Mouse (Mus musculus) cerebellum, adult 9-11 months (tissue): Measurements from ENCODE around the gene Chrne.

Experiments used
- DNase-seq: peaks from one replicate; pipeline ENCODE4 v3.0.0; 2022

The Chrne gene

DNA sequence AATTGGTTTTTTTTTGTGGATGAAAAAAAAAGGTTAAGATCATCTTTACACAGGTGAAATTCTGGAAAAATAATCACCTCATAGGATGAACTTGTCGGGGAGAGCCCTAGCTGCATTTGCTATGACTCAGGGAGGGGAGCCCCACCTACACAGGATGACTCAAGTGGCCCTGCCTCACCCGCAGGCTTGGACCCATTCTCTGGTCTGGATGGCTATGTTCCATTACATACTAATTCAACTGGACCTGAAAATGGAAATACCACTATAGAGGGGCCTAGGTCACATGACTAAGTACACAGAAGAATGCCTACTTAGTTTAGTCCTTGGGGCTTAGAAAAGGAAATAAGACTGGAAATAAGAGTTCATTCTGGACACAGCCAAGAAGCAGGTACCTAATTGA, 32.4 kb upstream of the Chrne start:
- DNase-seq = peak; percentile 39

DNA sequence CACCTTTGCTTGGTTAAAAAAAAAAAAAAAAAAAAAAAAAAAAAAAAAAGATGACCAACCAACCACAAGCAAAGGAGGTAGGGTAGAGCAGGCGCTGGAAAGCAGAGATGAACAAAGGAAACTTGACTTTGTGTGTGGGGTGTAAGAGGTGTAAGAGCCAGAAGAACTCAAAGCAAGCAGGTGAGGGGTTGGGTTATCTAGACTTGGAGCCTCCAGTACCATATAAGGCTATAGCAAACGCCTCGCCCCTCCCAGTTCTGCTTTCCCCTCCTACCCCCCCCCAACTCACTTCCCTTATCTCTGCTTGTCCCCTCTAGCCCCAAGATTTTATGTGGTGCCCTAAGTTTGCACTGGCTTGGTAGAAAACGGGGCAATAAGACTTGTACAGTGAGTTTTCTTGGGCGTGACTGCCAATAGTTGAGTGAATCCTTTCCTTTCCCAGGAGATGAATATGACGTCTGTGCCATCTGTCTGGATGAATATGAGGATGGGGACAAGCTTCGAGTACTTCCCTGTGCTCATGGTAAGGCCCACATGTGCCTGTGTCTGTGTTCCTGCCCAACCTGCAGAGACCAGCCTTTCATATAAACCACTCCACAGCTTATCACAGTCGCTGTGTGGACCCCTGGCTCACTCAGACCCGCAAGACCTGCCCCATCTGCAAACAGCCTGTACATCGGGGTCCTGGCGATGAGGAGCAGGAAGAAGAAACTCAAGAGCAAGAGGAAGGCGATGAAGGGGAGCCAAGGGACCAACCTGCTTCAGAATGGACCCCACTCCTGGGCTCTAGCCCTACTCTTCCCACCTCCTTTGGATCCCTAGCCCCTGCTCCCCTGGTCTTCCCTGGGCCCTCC, 31.5 kb upstream of the Chrne start:
- DNase-seq = peak; percentile 44

DNA sequence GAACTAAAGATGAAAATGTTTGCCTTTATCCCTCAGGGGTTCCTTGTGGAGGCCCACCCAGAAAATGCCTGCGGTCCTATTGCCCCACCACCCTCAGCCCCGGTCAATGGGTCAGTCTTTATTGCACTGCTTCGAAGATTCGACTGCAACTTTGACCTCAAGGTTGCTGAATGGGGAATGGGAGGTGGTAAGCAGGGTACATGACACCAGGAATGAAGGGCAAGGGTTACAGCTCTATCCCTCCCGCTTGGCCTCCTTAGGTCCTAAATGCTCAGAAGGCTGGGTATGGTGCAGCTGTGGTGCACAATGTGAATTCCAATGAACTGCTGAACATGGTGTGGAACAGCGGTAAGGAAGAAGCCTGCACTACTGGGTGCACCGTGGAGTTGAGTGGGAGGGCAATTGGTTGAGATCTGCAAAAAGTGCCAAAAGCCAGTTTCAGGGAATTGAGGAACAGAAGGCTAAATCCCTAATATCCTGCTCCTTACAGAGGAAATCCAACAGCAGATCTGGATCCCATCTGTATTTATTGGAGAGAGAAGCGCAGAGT, 30.2 kb upstream of the Chrne start:
- peak; percentile 26 for DNase-seq

DNA sequence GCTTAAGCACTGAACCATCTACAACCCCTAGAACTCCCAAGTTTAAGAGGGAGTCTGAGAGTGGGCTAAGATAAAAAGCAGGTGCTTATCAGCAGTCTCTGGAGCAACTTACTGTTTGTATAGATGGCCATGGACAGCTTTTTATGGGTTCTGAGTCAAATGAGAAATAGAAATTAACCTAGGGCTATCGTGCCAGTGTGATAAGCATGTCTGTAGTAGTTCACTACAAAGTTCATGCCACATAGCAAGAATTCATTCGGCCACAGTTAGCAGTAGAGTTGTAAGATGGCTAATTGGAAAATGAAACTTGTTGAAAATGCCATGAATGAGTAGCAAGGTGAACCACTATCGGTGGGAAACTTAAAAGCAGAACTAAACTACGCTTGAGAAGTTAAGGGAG, 29.5 kb upstream of the Chrne start:
- peak; percentile 14 for DNase-seq

DNA sequence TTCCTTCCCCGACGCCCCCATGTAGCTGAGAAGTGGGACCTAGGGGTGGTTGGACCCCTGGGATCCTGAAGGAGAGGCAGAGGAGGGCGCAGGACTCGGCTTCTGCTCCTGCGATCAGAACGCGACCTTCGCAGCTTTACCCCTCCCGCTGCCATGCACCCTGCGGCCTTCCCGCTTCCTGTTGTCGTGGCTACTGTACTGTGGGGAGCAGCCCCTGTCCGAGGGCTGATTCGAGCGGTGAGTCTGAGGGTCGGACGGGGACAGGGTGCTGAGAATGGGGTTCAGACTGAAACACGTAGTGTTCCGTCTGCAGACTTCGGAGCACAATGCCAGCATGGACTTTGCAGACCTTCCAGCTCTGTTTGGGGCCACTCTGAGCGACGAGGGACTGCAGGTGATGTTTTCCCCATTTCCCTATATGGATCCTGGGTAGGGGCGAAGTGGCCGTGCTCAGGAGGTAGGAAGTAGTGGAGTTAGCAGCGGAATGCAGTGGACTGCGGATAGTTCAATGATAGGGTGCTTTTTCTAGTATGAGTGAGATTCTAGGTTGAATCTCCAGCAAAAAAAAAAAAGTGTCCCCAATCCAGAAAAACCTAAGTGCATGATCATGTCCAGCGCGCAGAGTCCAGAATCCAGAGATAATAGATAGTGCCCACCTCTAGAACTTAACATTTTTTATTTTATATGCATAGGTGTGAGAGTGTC, 28.9 kb upstream of the Chrne start:
- DNase-seq = peak; percentile 74

DNA sequence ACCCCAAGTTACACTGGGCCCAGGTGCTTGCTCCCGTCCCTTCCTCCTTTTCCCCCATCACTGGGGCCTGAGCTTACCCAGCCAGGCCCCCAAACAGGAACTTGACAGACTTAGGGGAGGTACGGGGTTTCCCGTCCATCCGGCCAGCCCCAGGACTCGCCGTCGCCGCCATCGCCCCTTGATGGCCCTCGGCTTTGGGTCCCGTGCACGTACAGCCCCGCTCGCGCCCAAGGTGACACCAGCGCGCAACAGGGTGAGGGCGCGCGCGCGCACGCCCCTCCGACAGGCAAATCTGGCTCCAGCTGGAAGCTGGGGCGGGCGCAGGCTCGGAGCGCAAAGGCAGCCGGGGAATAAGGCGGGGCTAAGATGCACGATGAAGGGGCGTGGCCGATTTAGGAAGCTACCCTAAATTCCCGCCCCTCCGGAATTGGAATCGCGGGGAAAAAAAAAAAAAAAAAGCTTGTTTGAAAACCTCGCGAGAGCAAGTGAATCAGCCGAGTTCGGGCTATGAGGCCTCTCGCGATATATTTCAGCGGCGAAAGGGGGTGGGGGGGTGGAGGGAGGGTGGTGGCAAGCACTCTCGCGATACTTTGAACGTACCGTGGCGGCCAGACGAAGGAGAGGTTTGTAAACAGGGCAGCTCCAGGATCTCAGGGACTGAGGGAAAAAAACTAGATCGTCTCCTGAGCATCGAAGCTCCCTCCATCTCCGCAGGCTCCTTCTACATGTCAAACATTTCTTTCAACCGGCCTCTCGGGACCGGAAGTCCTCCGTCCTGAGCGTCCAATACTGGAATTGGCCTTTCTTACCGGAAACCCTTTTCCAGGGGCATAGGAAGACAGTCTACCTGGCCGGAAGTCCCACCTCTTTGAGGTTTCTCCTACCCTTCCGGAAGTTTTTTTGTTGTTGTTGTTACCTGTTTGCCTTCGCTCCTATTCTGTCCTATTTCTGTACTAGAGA, 28.0 kb upstream of the Chrne start, which contains the start of the genes Rnf167 and Slc25a11:
TSS of gene Rnf167 (plus strand) at position 545 of the 960 bp plus-strand sequence.
TSS of gene Slc25a11 (minus strand) at position 789 of the 960 bp plus-strand sequence.
- DNase-seq = peak; percentile 99

DNA sequence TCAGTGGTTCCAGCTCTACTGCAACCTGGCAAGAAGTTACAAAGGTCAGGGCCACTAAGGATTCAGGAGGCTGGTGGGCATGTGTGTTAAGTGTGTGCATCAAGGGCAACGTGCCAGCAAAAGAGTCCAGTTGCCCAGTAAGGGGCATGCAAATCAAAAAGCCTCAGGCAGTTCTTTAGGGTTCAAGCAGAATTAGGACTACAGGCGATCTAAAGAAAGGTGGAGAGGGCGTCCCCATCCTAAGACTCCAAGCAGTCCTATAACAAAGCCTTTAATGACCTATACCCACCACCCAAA, 27.2 kb upstream of the Chrne start:
- peak; percentile 77 for DNase-seq

DNA sequence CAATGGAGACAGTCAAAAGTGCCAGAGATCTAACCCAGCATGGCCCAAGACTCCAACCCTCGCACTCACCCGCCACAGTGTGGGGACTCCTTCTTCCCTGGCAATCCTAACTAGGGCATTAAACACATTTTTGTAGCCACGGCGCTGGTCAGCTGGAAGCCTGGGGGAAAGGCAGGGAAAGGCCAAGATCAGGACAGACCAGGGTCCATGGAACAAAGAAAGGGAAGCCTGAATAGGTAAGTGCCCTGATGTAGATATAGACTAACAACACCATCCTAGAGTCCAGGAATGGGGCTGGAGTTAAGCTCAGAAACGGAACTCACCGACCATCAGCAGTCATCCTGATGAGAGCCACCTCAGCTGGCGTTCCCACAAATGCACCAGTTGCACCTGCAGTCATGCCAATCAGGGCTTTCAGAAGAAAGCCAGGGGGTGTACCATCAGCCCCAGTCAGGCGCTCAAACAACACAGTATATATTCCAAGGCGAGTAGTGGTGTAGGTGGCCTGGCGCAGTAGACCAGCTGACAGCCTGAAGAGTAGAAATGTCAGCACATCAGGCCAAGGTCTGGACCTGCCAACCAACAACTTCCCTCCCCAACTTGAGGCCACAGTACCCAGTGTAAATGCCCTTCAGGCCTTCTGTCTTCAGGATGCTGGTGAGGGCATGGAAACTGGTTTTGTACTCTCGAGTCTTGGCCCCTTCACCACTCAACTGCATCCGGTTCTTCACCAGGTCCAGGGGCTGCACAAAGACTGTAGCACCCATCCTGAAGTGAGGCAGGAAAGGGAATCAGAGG, 26.6 kb upstream of the Chrne start:
- DNase-seq = peak; percentile 60

DNA sequence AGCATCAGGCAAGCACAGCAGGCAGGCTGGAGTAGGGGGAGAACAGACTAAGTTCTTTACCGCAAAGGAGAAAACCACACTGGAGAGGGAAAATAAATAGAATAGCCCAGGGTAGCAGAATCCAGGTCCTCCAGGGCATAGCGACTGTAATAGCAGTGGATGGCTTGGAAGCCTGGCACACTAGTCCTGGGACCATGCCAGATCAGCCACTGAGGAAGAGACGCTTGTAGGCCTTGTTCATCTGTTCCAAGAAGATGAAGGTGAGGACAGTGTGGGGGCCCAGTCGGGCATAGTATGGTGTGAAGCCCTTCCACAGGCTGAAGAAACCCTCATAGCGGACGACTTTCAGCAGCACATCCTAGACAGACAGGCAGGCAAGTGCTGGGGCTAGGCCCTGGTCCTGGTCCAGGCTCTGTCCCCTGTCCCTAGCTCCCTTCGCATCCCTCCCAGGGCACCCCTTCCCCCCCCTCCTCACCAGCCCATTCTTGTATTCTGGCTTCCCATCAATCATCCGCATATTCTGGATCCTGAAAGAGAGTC, 25.6 kb upstream of the Chrne start:
- peak; percentile 59 for DNase-seq

DNA sequence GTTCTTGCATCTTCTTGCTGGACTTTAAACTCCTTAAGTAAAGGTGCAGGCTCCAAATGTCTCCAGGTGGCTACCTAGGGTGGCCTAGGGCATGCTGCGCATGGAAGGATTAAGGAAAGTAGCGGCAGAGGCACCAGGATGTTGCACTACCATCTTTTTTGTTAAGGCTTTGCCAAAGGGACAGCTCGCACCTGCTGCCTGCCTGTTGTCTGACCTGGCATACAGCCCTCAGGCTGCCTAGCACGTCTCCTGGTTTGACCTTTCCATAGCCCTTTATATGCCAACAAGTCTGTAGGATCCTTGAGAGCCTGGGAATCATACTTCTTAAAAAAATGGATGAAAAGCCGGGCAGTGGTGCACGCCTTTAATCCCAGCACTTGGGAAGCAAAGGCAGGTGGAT, 24.0 kb upstream of the Chrne start:
- DNase-seq = no peak

DNA sequence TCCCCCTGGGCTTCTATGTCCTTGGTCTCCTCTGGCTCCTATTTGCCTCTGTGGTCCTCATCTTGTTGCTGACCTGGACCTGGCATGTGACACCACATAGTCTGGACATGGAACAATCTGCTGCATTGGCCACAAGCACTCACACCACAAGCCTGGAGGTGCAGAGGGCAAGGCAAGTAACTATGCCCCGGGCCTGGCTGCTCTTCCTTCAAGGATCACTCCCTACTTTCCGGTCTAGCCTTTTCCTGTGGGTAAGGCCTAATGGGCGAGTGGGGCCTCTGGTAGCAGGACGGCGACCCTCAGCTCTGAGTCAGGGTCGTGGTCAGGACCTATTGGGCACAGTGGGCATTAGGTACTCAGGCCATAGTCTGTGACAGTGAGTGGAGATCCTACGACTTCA, 22.2 kb upstream of the Chrne start:
- DNase-seq = no peak

DNA sequence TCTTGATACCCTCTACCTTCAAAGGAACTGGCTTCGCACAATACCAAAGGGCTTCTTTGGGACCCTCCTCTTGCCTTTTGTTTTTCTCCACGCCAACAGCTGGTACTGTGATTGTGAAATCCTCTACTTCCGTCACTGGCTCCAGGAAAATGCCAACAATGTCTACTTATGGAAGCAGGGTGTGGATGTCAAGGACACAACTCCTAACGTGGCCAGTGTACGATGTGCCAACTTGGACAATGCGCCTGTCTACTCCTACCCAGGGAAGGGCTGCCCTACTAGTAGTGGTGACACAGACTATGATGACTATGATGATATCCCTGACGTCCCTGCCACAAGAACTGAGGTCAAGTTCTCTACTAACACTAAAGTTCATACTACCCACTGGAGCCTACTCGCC, 21.0 kb upstream of the Chrne start:
- DNase-seq = no peak

DNA sequence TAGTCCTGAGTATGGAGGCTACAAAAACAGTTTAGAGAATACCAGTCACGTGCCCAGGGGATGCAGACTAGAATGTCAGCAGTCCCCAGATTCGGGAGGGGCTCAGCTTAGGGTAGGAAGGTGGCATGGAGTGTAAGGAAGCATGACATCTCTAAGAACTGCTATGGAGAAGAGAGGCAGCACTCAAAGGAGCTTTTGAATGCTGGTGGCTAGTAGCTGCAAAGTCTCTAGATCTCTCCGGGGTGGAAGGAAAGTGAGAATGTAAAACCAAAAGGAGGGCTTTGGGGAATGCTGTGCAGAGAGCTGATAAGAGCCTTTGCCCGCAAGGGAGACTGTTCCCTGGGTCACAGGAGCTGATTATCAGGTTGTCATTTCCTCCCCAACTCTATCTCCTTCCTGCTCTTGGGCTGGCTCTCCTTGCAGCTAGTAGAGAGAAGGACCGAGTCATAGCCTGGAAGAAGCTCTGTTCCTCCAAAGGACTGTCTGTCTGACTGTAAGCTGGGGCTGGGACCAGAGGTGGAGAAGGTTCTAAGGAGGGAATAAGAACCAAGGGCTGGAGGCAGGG, 19.8 kb upstream of the Chrne start, which contains the start of gene Gp1ba:
TSS of gene Gp1ba (plus strand) at position 409 of the 565 bp plus-strand sequence.
- DNase-seq = no peak

DNA sequence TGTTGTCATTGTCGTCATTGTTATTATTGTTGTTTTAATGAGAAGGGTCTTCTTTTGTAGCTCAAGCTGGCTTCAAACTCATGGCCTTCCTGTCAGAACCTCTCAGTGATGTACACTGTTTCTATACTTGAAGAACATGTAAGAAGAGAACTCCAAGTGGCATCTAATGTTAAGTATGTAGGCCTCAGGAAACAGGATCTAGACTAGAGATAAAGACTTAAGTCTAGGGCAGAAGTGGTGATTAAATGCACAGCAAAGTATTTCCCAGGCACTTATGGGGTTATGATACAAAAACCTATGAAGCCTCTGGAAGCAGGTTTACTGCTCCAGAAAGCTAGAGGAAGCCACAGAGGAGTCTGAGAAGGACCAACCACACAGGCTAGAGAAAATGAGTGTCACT, 19.3 kb upstream of the Chrne start:
- no peak for DNase-seq

DNA sequence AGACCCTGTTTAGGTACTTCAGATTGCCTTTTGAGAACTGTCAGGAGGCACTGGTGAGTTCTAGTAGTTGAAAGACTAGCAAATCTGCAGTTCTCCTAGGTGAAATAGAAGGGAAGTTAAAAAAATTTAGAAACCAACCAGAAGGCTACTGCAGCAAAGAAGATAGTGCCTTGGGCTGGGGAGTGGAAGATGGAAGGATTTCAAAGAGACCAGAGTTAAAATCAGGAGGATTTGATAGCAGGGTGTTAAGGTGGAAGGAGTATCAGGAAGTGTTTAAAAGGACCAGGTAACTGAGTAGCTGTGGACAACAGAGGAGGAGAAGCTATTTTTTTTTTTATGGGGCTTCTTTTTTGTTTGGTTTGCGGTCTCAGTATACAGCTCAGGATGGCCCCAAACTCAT, 18.7 kb upstream of the Chrne start:
- DNase-seq = no peak

DNA sequence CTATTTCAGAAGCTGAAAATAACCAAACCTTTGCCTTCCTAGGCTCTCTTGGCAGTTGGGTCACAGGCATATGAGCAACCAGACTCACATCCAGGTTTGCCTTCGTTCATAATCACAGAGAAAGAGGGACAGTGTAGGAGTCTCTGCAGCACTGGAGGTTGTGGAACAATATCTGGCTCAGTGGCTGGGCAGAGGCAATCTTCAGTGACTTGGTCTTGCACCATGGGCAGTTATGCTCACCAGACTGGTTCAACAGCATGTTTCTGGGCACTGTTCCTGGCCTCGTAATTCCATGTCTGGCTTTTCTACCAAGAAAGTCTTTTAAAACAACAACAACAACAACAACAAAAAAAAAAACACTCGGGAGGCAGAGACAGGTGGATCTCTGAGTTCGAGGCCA, 16.6 kb upstream of the Chrne start:
- no peak for DNase-seq

DNA sequence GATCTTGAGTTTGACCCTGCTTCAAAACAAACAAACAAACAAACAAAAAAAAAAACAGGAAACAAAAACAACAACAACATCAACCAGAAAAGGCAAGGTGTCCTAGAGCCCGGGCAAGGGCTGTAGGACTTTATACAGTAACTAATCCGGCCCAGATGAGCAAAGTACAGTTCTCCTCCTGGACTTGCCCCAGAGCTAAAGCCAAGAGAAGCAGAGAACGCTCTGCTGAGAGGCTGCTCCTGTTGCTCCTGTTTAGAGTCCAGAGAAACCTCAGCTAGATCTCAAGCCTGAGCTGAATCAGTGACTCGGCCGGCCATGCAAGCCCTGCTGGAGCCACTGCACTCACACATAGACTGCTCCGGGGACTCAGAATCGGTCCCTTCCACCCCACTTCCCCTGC, 11.1 kb upstream of the Chrne start:
- no peak for DNase-seq

DNA sequence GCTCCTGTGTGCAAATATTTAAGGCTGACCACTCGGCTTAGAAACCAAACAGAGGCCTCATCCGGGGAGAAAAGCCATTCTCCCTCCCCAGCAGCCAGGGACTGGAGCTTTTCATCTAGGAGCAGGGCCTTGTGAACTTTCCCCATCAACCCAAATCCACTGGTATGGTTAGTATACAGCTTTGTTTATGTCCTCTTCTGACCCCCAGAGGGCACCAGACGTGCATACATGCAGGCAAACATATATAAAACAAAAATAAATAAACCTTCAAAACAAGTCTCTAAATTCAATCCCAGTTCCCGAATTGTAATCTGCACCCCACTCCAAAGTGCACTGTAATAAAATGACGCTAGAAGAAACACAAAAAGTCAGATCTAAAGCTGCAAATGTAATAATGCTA, 10.5 kb upstream of the Chrne start:
- DNase-seq = no peak

DNA sequence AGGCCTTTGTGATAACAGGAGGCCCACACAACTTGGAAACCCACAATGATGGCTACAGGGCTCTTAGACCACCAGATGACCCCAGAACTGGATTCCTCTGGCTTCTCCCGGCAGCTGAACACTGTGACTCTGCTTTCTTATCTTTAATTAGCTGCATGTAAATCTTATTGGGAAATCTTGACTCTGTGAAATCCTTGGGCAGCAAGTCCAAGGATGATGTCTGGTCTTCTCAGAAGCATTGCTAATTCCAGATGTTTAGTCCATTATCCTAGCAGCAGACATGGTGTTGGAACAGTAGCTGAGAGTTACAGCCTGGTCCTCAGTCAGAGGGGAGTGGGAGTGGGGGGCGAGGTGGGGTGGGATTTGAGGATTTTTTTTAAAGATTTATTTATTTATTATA, 9.4 kb upstream of the Chrne start:
- DNase-seq = no peak

DNA sequence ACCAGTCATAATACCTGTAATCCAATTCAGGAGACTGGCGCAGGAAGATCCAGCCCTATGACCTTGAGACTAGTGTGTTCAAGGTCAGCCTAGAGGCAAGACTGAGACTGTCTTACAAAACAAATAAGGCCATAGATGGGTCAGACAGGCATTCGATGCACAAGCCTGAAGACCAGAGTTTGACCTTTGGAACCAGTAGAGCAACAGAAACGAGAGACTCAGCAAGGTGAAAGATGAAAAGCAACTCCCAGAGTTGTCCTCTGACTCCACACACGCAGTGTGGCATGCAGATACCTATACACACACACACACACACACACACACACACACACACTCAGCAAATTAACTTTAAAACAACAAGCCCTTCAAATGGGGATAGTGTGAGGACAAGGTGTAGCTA, 7.9 kb upstream of the Chrne start:
- DNase-seq = no peak

DNA sequence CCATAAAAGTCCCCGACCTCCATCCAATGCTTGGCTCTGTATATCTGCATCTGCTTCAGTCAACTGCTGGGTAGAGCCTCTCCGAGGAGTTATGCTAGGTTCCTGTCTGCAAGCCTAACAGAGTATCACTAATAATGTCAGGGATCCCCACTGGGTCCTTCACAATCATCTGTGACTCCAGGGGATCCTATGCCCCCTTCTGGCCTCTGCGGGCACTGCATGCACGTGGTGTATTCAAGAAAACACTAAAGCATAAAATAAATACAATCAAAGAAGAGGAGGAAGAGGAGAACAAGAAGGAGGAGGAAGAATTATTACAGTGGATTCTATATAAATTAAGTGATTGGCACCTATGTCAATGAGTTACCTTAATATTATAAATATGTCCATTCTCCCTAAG, 6.5 kb upstream of the Chrne start:
- no peak for DNase-seq
